Mouse (Mus musculus): ENCODE measurements around the gene Nepro. TPM values are rescaled to one million over a fixed set of nuclear protein-coding genes. Genes with fewer than 3 reads are reported as not detected.
A peak's percentile ranks its signal among the peaks of the same experiment; 100 is the strongest.

The Nepro gene
- total RNA-seq, 2 experiments from 2014 or later: 16.9 to 19.5 TPM

DNA sequence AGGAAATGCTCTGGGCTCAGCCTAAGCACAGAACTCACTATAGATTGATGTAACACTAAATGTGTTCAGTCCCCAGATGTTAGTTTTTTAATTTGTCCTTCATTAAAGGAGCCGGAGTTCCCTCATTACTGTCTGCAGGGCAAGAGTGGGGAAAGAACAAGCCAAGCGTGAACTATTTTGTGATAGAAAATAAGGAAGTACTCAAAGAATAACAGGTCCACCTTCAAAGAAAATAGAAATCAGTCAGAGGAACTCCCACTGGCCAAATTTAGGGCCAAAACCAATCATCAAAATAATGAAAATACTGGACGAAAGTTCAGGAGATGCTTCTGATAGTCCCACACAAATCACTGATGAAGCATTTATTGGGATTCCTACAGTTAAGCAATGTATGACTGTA is 22.9 kb upstream of the Nepro start:
- no peak for ATAC-seq (replicated peaks; ENCODE audit: low FRiP score, low TSS enrichment, poor library complexity, severe bottlenecking)

- ATAC-seq (replicated peaks; ENCODE audit: low FRiP score, low TSS enrichment, poor library complexity, severe bottlenecking): peak; percentile 52
Observed at GRCm38 (mm10) chr16:44702272-44702671, 21.8 kb upstream of the Nepro start.

- ATAC-seq (replicated peaks; ENCODE audit: low FRiP score, low TSS enrichment, poor library complexity, severe bottlenecking): no peak
Observed at GRCm38 (mm10) chr16:44703458-44703857, 20.6 kb upstream of the Nepro start.

DNA sequence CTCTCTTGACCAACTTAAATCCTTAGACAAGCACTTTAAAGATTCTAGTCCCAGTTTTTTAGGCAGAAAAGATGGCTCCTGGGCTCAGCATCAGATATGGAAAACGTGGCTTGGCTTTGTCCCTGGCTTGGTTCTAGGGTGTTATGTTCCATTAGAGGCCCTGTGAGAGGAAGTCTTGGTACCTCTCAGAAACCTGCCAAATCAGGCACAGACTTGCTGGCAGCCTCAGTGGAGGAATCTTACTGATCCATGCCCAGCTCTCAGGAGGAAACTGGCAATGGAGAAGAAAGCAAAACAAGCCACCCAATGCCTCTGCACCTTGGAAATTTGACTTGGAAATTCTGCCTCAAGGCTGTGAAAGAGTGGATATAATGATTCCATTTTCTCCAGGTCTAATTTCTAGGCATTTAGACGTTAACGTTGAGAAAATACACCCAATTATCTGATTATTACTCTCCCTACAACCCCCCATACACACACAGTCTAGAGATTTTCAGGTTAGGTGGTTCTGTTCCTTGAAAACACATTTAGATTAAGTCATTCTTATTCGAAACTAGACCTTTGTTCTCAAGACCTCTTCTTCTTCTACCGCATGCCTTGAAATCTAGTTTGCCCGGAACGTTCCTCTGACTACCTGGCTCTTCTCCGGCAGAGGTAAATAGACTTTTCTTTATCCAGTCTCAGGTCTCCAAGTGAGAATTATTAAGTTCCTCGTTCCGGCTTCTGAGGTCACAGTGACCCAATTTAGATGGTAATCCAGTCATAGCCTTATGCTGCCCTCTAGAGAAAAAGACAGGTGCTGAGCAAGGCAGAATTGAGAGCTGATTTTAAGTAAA is 7.6 kb upstream of the Nepro start:
- ATAC-seq (replicated peaks; ENCODE audit: low FRiP score, low TSS enrichment, poor library complexity, severe bottlenecking): peak; percentile 87

- no peak for ATAC-seq (replicated peaks; ENCODE audit: low FRiP score, low TSS enrichment, poor library complexity, severe bottlenecking)
Observed at GRCm38 (mm10) chr16:44717141-44717634, 6.9 kb upstream of the Nepro start.

DNA sequence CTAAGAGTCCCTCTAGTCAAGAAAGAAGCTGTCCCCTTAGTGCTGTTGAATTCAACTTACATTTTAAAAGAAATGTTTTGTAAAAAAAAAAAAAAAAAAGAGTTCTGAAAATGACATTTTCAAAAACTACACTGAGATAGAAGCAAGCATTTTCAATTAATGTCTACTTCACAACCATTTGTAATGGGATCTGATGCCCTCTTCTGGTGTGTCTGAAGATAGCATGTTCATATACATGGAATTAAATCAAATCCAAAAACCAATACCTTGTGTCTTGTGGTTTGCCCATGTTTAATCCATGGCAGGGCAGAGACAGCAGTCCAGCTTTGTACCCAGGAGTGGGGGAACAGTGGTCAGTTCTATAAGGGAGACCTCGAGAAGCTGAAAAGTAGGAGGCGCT is 6.3 kb upstream of the Nepro start:
- ATAC-seq (replicated peaks; ENCODE audit: low FRiP score, low TSS enrichment, poor library complexity, severe bottlenecking): no peak

DNA sequence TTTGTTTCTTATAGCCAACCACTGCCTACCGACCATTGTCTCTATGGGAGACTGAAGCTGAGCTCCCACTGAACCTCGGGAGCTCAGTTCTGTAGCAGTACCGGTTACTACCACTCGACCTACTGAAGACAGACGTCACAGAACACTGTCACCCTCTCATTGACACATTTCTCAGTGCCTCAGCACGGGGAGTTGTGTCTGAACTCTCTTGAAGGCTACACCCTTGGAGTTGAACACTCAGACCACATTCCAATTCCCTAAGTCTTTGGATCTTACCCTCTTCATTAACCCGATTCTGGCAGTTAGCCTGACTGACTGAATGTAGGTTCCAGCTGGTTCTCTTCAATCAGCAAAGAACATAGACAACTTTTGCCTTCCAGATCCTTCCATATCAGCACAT is 4.8 kb upstream of the Nepro start:
- ATAC-seq (replicated peaks; ENCODE audit: low FRiP score, low TSS enrichment, poor library complexity, severe bottlenecking): no peak

DNA sequence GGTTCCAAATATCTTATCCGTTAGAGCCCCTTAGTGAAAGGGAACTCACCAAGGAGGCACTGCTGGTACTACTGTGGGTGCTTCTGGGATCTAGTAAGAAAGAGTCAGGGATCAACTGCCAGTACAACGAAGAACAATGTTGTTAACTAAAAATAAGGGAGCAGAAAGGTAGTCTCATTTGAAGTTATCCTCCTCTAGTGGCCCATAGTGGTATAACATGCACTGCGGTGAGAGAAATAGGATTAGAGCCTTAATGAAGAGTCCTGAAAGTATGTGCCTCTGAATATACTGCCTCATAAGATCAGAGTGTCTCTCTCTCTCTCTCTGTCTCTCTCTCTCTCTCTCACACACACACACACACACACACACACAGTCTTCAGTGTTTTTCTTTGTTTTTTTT is 3.6 kb upstream of the Nepro start:
- no peak for ATAC-seq (replicated peaks; ENCODE audit: low FRiP score, low TSS enrichment, poor library complexity, severe bottlenecking)

DNA sequence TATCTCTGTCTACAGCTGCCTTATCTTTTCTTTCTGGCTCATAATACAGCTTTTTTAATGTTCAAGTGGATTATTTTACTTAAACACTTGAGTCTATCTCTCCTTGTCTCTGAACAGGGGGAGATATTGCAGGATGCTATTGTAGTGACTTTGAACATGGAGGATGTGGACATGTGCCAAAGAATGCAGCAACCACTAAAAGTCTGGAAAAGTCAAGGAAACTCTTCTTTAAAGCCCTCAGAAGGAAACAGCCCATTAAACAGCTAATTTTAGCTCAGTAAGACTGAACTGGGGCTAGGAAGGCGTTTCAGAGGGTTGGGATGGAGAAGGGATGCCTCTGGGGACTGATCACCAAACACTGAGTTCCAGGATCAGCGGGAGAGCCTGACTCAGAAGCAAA is 1.4 kb upstream of the Nepro start:
- ATAC-seq (replicated peaks; ENCODE audit: low FRiP score, low TSS enrichment, poor library complexity, severe bottlenecking): no peak

DNA sequence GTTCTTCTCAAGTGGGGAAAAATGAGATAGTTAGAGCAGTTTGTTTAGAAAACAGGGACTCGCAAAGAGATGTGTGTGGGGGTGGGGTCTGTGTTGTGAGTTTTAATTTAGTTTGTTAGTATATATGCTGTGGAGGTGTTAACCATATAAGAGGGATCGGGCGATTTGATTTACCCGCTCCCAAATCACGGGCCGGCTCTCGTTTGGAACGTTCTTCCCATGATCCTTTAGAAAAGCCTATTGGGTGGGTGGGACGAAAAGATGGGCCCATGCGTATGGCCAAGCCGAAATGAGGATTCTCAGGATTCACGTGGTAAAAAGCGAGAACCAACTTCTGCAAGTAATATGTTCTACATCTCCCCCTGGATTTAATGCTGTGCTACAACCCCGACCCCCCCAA is 746 bp downstream of the Nepro start:
- no peak for ATAC-seq (replicated peaks; ENCODE audit: low FRiP score, low TSS enrichment, poor library complexity, severe bottlenecking)

DNA sequence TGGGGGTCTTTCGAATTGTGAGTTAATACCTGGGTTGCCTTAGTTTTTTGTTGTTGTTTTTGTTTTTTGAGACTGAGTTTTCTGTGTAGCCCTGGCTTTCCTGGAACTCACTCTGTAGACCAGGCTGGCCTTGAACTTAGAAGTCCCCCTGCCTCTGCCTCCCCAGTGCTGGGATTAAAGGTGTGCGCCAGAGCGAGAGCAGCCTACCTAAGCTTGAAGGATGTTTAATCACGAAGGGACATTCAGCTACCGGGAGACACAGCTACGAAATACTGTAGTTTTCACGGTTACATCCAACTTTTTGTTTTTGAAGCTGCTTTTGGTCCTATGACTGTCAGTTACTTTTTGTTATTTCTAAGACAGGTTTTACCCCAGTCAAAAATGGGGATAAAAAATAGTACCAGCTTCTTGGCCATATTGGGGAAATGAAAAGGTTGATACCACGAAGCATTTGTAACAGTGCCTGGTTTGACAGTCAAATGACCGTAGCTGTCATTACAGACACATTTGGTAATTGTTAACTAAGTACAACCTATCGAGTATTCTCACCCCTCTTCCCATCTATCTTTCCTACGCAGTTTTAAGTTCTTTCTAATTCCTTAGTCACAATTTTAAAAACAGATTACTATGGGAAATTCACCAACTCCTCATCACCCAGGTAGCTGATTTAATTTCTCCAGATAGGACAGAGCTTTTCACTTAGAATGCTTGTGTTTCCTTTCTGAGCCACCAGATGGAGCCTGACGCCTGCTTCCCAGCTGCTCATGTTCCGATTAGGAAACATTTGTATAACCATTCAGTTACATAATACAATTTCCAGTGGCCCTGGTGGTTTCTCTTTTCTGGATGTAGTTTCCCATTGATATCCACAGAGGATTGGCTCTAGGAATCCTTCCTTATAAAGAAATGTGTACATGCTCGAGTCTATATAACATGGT is 1.5 kb downstream of the Nepro start:
- ATAC-seq (replicated peaks; ENCODE audit: low FRiP score, low TSS enrichment, poor library complexity, severe bottlenecking): peak; percentile 54

DNA sequence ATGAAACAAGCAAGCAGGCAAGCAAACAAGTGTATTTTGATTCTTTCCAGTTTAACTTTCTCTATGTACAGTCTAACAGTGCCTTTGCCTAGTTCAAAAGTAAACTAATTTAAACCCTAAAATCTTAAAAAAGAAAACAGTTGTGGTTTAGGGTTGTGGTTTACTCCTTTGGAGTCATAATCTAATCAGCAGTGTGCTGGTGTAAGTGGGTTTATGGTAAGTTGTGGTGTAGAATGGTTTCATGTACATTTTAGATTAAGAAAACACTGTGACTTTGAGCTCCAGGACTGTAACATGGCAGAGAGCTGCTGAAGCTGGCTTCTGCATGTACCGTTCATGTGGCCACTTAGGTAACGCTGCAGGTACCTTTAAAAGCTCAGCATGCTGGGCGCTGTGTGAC is 3.4 kb downstream of the Nepro start:
- ATAC-seq (replicated peaks; ENCODE audit: low FRiP score, low TSS enrichment, poor library complexity, severe bottlenecking): peak; percentile 64

DNA sequence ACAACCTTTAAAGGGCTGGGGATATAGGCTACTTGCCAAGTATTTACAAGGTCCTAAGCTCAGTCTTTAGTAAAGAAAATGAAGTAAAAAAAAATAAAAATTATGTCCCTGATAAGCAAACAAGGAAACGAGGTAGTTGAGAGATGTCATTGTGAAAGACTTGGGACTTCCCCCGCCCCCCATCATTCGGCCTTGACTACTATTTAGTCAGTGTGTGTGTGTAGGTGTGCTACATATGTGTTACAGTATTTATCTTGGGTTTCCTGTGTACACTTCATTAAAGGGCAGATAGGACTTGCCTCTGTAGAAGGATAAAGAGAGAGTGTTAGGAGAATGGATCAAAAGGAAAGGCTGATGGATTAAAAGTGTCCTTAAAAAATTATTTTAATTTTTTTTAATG is 10.0 kb downstream of the Nepro start:
- ATAC-seq (replicated peaks; ENCODE audit: low FRiP score, low TSS enrichment, poor library complexity, severe bottlenecking): no peak

DNA sequence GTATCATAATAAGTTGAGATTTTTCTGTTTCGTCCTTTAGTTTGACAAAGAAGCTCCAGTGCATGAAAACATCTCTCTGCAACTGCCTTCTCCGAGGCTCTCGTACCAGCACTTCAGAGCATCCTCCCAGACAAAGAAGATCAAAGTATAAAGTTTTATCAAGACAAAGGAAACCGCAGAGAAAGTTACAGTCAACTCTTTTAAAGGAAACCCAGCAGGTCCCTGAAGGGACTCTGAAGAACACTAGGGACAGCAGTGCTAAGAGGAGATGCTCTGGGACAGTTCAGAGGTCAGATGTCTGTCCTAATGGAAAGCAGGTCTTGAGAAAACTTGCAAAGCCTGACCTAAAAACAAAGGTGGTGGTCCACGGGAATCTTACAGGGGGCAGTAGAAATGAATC is 11.6 kb downstream of the Nepro start:
- ATAC-seq (replicated peaks; ENCODE audit: low FRiP score, low TSS enrichment, poor library complexity, severe bottlenecking): no peak

DNA sequence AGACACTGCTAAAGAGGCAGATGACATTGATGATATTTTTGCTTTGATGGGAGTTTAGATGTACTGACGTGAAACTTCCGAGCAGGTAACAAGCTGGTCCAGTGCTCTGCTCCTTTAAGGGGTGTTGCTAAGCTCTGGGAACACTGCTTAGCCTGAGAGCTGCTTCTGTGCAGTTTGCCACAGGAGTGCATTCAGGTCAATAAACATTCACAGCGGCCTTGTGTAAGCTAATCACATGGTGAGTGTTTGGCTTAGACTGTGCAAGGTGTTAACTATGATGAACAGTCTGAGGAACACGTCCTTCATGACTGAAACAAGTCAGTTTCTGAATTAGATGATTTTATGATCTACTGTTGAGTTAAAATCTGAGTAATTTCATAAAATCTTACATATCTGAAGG is 12.0 kb downstream of the Nepro start:
- no peak for ATAC-seq (replicated peaks; ENCODE audit: low FRiP score, low TSS enrichment, poor library complexity, severe bottlenecking)

DNA sequence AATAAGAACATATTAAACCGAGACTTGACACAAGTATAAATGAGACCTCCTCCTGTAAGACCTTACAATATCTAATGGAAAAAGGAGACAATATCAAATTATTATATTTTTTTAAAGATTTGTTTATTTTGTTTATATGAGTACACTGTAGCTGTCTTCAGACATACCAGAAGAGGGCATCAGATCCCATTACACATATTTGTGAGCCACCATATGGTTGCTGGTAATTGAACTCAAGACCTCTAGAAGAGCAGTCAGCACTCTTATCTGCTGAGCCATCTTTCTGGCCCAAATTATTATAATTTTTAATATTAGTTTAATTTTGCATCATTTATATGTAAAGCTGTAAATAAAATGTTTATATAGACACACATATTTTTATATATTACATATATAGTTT is 18.7 kb downstream of the Nepro start:
- ATAC-seq (replicated peaks; ENCODE audit: low FRiP score, low TSS enrichment, poor library complexity, severe bottlenecking): no peak

- peak; percentile 39 for ATAC-seq (replicated peaks; ENCODE audit: low FRiP score, low TSS enrichment, poor library complexity, severe bottlenecking)
Observed at GRCm38 (mm10) chr16:44745471-44745865, 21.4 kb downstream of the Nepro start.

GRCm38 (mm10) chr16:44745866-44746562 is 21.9 kb downstream of the Nepro start, which contains the start of gene Gtpbp8:
Gene Gtpbp8 (minus strand): TSS chr16:44746363.
- peak; percentile 92 for ATAC-seq (replicated peaks; ENCODE audit: low FRiP score, low TSS enrichment, poor library complexity, severe bottlenecking)

GRCm38 (mm10) chr16:44748007-44748406 is 23.9 kb downstream of the Nepro start:
- ATAC-seq (replicated peaks; ENCODE audit: low FRiP score, low TSS enrichment, poor library complexity, severe bottlenecking): no peak

DNA sequence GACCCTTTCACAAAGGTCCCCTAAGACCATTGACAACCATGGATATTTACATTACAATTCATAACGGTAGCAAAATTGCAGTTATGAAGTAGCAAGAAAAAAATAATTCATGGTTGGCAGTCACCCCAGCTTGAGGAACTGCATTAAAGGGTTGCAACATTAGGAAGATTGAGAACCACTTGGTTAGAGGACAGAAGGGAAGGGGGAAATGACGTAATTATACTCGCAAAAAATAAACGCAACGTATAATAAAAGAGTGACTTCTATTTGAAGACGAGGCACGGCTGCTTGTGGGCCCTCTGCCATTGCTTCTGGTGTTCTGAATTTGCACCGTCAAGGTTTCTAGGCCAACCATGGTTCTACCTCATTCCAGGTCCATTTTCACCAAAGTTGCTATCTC is 33.6 kb downstream of the Nepro start:
- ATAC-seq (replicated peaks; ENCODE audit: low FRiP score, low TSS enrichment, poor library complexity, severe bottlenecking): no peak
